Mouse (Mus musculus) large intestine, adult 2 months (tissue): ENCODE results near the gene Lhx4. TPM values are rescaled to one million over a fixed set of nuclear protein-coding genes. Genes with fewer than 3 reads are reported as not detected.

Experiments
- DNase-seq: peaks from one replicate; pipeline ENCODE4 v3.0.0-alpha.2; 2012; ENCODE audit warnings: low read depth, low spot score
- whole genome bisulfite sequencing: fragments of 180-500 bp; shearing (Covaris S2); methylation state at CpG from one replicate; pipeline ENCODE4 v1.1.7; 2018; 5-methylcytosine and 5-hydroxymethylcytosine counted together
- polyA plus RNA-seq: library from polyadenylated mRNA; depleted of rRNA; stranded (reverse); fragments of >200 nt; gene quantifications from 2 replicates; pipeline ENCODE4 v1.2.3, GENCODE M21; 2012; rRNA removed

Lhx4 gene
- not detected in 2 replicates for polyA plus RNA-seq

DNA sequence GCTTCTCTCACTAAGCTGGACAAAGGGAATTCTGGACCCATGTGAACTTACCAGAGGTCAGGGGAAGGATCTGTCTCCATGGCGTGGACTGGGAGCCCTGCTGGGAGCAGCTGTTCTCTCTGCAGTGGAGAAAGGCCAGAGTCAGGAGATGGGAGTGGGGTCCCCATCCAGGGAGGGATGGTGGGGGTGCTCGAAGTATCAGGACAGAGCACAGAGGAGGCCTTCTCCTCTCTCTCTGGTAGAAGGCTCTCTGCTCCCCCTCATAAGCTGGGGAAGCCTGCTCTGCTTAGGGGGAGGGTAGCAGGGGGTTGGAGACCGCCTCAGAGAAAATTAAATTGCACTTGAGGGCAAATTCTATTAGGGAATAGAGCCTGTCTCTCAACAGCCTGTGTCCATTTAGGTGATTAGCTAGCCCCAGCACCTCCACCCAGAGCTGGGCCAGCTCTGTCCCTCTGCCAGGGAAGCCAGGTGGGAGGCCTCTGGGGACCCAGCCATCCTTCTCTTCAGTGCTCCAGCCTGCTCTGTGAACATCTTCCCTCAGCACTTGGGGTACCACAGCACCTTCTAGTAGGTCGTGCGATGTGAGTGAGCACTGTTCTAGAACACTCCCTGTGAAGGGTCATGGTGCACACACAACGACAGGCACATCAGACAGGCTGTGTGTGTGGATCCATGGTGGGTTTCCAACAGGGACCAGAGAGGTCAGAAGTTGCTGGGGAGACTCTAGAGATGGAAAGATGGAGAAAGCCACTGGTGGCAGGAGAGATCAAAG is at the start of gene Lhx4:
TSS of gene Lhx4 (minus strand) at position 201 of the 772 bp plus-strand sequence.
- DNase-seq, result no peak
- 54% methylated on average over 6 of the region's 6 CpGs for WGBS

DNA sequence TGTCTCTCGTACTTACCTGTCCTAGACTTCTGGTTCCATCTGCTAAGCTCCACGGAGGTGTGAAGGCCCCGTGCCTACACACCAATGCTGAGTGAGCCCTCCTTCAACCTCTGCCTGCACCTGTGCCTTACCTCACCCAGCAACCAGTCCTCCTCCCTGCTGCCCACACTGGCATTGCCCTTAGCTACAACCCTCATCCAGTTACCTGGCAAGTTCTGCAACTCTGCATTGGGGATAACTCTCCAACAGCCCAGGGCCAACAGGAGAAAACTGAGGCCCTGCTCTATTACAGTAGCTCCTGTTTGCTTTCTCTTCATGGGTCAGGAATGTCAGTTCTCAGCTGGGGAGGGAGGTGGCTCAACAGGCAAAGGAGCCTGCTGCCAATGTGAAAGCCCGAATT is 46.5 kb upstream of the Lhx4 start:
- WGBS, result 94% methylated on average over 4 of the region's 4 CpGs
- DNase-seq, result no peak

DNA sequence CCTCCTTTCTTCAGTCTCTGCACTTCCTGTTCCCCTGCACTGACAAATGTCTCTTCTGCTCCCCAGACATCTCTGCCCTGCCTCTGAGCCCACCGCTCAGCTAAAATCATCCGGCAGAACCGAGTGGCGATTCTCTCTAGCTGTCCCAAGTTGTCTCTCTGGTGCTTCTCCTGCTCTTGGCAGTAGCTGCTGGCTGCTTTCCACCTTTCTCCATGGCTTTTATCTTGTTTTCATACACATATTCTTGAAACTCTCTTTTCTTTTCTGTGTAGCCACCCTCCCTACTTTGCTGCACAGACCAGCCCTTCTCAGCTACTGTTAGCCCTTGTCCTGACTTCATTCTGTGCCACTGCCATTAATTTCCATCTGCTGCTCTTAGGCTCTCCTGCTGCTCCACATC is 45.9 kb upstream of the Lhx4 start:
- DNase-seq, result no peak

DNA sequence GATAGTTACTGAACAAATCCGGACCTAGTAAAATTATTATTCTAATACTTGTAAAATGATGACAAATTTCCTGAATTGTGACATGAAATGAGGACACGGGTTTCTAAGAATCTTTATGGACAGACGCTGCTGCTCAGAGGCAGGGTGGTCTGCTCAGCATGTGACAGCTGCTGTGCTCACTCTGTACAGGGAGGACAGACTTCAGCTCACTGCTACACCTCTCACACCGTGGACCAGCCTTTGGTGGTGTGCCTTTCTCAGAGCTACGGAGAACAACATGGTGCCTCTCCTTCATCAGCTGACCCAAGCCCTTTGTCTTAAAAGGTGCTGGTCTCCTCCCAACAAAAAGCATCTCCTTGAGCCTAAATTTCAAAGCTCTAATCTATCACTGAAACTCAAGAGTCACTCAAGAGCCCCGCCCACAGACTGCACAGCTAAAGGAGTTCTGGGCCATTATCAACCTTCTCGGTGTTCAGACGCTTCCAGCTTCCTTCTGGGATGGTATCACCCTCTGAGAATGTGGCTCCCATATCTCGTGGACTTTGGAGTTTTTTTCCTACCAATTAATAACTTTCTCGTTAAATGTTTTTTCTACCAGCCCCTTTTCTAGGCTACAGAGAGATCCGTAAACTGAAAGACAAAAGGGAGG is 45.4 kb upstream of the Lhx4 start:
- DNase-seq, result no peak
- 79% methylated on average over 11 of the region's 11 CpGs for WGBS

More for the DNA sequence above, 45.9 kb upstream of the Lhx4 start:
- 88% methylated on average over 4 of the region's 4 CpGs for WGBS

DNA sequence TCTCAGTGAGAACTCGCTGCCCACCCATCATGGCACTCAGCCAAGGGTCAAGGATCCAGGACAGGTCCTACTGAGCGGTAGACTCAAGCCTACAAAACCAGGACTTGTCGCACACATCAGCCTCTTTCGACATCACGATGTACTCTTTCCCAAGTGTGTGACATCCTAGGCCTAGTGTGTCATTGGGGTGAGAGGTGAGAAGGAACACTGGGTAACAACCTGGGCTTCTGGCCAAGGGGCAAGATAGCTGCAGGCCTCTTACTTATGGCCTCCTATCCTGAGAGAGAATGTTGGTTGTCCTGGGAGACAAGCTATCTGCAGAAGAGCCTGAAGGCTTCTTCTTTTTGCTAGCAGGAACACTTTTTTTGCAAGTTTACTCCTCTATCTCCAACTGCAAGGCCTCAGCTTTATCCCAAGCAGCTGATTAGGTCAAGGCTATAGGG is 44.3 kb upstream of the Lhx4 start:
- WGBS, result 90% methylated on average over 5 of the region's 5 CpGs
- DNase-seq, result no peak

DNA sequence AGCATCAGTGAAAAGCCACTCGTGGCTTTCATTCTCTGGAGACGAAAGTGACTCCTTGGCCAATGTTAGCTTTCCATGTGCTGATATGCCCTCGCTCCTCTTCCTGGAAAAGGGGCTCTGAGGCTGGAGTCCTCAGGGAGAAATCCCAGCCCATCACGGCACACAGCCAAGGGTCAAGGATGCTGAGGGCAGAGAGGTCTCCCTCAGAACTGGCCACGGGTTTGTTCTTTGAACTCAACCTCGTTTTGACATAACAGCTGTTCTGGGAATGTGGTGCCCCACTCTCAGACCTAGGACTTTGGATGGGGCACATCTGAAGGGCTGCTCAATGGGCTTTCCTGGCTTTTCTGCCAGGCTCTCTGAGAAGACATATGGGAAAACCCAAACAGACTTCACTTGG is 43.4 kb upstream of the Lhx4 start:
- WGBS, result 82% methylated on average over 6 of the region's 6 CpGs
- no peak for DNase-seq

DNA sequence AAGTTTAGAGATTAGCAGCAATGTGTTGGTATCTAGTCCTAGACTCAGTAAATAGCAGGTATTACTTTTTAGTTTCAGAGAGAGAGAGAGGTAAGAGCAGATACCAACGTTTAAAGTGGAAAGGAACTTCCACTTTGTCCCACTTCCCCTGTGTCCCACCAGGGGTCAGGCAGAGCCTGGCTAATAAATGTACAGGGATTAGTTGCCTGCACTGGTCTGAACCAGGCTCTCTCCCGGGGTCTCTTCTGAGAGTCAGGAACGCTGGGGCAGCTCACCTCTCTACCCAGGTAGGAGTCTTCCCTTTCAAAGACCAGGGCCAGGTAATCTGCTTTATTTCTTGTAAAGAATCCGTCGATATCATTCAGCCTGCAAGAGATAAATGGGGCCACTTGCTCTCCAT is 40.4 kb upstream of the Lhx4 start:
- WGBS, result 58% methylated on average over 5 of the region's 5 CpGs
- DNase-seq, result no peak

DNA sequence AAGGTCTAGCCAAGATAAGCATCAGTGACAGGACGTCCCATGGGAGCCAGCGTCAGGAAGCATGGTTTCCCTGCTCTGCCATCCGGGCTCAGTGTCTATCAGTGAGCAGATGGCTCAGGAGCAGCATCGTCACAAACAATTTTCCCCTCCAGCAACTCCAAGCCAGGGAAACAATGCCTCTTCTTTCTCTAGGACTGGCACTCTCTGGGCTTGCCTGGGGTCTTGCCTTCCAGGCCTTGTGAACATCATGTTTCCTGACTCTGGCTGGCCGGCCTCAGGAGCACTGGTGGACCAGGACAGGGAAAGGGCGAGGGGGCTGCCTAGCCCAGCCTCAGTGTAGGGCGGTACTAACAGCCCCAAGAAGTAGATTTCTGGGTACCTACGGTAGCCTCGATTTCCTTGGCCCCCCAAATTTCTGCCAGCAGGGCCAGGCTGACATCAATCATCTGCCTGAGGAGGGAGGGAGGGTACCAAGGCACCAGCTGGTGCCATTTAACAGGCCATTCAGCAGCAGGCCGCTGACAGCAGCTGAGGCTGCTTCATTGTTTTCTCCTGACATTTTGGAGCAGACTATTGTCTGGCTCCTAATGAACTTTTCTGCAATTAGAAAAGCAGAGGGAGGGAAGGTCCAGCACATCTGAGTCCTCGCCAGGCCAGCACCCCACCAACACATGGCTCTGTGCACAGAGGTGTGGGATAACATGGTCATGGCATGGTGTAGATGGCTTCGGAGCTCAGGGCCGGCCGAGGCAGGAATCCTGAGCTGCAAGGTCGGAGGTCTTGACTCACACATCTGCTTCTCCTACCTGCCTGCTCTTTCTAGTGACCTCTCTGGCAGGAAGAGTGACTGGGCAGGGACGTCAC is 38.9 kb upstream of the Lhx4 start:
- no peak for DNase-seq
- 84% methylated on average over 16 of the region's 16 CpGs for WGBS

DNA sequence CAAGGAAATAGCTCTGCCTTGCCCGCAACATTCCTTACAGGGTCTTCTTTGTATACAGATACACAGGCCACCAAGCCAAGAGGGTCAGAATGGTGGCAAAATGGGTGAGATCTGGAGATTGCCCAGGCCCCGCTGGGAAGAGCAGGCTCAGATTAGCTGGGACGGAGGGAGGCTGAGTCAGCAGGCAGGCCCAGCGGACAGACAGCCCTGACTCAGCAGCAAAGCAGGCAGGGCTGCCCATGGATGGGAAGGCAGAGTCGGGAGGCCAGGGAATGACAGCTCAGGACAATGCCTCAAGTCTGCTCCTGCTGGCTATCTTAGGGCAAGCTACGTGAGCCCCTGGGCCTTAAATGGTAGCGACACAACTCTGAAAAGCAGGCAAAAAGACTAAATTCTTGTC is 34.4 kb upstream of the Lhx4 start:
- WGBS, result 84% methylated on average over 7 of the region's 7 CpGs

DNA sequence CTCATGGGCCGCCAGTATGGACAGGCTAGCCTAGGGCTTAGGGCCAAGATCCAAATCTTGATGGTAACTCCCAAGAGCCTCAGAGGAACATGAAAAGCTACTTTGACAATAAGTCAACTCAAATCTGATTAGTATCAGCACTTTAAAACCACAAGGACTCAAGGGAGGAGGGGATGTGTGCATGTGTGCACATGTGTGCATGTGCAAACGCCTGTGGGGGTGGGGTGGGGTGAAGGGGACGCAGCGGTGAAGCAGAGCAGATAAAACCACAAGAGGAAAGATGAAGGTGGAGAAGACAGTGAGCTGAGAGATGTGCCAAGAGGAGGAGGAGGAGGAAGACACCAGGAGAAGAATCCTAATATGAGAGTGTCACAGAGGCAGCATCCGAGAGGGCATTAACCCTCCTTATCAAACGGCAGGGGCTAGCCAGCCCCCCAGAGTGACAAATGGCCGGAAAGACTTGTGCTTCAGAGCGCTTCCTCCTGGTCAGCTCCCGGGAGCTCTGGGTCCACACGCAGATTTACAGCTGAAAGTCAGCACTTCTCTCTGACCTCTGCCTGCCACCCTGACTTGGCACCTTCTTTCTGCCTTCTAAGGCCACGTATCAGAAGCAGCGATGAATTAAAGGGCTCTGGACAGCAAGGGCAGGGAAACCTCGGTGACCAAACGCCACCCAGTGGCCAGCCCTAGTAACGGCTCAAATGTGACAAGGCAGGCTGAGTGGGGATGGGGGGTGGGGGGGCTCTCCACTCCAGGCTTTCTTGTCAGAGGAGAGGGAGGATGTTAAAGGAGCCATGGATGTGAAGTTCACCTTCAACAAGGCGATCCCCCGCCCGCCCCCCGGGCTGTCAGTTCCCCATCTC is 33.1 kb upstream of the Lhx4 start:
- 55% methylated on average over 19 of the region's 19 CpGs for WGBS
- no peak for DNase-seq

More for the DNA sequence above, 34.4 kb upstream of the Lhx4 start:
- no peak for DNase-seq

DNA sequence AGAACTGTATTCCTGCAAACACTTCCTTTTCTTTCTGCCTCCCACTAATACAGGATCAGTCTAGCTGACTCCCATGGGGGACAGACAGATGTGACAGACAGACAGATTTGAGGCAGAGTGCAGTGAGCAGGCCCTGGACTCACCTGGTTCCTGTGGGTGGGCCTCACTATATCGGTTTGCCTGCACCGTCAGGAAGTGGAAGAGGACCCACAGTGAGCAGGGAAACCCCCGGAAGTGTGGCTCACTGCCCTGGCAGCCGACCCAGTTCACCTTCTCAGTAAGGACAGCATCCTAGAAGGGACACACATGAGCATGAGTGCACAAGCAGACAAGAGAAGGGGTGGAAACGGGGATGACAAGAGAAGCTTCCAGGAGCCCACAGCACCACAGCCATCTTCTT is 30.9 kb upstream of the Lhx4 start:
- 73% methylated on average over 5 of the region's 5 CpGs for WGBS
- no peak for DNase-seq

DNA sequence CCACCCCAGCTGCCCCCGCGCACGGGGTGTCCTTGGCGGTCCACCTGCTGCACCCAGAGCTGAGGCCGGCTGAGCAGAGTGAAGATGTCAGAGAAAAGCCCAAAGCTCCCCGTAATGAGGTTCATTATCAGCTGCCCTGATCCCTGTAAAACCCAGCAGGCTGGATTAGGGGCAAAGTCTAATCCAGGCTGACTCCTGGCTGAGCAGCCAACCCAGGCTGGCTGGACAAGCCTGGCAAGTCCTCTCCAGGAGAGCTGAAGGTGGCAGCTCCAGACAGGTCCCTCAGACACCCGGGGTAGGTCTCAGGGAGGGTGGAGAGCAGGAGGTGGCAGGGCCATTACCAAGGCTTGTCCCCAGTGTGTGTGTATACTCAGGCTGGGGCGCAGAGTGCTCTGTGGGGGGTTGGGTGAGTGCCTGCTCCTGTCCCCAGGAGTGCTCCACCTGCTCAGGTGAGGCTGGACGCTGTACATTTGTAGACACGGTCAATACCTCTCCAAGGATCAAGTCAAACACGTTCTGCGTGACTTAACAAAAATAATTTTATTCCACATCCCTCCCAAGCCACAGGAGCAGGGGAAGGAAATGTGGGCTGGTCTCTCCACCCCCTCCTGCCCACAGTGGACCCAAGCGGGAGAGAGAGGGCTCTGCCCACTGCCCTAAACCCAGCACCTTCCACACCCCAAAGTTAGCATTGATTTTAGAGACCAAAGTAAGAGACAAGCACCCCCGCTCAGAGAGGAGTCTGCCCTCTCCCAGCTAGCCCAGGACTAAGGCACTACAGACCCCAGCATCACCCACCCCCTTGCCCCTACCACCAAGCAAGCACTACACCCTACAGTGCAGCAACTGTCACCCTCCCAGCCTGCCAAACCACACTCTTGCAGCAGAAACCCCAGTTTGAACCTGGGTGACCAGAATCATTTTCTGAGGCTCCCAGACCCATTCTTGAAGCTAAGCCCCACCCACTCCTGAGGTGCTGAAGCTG is 26.4 kb upstream of the Lhx4 start:
- WGBS, result 33% methylated on average over 14 of the region's 14 CpGs
- peak; percentile 39 for DNase-seq

DNA sequence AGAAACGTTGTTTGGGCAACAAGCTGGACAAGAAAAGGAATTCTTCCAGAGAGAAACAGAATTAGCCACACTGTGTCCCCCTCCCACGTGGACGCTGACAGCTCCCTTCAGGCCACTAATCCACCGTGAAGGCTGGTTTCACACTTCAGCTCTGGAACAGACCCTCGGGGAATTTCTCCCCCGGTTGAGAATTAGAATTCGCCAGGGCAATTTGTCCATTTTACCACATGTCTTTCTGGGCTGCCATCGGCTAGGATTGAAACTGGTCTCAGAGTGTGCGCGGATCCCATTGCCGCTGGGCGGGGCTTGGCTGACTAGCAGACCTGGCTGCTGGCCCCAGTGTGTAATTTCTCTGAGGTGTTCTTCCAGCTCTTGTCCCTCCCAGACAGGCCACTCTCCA is 7.7 kb upstream of the Lhx4 start:
- no peak for DNase-seq
- WGBS, result 70% methylated on average over 12 of the region's 12 CpGs

DNA sequence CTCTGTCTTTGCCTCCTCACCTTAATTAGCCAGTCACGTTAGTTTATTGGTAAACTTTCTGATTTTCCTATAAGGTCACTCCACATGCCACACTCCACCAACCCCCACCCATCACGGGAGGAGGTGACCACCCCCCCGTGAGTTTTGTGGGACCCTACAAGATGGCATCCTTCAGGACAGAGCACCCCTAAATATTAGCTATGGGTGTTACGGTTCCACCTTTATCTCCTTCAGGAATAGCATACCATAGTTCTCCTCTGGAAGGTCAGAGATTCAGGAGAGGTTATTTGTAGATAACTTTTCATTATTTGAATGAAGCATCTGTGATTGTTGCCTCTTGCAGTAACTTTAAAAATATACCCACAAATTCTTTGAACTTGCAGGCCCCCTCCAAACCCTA is 7.2 kb upstream of the Lhx4 start:
- WGBS, result 84% methylated on average over 4 of the region's 4 CpGs
- no peak for DNase-seq

DNA sequence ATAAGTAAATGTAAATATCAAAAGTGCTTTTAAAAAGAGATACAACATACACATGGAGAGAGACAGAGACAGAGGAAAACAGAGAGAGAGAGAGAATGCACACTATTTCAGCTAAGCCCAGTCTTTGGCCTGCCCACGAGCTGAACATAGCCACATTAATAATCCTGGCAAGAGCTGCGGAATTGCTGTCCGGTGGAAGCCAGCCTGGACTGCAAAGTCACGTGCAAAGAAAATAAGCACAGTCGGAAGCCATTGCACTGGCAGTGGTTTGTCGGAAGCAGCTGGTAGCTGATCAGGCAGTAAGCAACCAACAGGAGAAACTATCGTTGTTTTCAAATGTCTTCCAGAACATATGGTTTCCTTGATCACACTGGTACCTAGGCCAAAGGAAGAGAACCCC is 6.1 kb upstream of the Lhx4 start:
- DNase-seq, result no peak
- WGBS, result 72% methylated on average over 7 of the region's 7 CpGs

DNA sequence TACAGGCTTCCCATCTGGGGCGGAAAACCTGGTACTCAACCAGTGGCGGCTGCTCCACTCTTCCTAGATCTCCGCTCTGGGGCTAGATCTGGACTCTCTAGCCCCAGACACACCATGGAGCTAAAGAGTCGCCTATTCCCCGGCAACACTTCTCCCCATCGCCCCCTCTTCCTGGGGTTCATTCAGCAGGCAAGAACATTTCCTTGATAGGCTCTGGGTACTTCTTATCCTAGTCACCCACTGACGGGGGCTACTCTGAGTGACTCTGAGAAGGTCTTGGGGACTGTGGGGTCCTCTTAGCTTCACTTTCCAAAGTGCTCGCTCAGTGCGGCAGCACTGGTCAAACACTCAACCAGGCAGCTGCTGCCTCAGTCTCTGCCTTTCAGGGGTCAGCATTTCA is 1.9 kb upstream of the Lhx4 start:
- WGBS, result 66% methylated on average over 9 of the region's 9 CpGs
- DNase-seq, result no peak

DNA sequence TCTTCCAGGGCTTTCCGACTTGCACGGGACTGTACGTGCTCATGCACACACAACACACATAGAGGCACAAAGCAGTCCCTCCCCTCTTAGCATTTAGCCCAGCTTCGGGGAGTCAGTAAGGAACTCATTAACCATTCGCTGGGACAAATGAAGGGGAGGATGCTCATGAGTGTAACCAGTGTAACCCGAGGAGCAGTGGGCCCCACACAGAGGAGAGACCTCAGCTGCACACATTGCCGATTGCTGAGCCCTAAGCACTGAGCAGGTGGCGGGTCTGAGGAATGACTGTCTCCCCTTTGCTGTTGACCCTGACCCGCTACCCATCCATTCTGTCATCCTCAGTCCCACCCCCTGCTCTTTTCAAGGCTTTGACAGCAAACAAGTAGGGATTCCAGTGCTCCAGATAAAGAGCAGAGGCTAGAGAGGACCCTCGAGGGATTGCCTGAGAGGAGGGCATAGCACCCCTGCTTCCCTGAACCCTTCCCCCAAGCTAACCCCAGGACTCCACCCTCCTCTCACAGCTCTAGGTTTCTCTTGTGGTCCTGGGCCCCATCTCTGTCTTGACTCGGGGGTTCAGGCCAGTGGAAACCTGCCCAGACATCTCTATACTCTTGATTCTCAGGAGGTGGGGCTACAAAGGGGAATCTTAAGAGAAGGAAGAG is 836 bp downstream of the Lhx4 start:
- WGBS, result 18% methylated on average over 11 of the region's 11 CpGs
- DNase-seq, result no peak

DNA sequence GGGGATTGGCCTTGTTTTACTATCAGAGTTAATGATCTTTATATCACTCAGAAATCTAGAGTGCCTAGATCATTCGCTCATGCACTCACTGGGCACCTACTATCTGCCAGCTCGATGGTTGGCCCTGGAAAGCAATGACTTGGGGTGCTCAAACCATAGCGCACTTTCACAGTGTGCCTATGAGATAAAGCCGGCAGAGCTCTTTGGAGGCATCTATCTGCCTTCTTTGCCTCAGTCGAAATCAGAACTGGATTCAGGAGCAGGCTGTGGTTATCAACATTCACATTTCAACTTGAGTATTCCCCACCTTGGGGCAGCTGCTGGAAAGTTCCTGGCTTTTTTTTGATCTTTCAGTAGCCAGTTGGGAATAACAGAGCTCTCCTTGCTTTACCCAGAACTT is 3.6 kb downstream of the Lhx4 start:
- 76% methylated on average over 5 of the region's 5 CpGs for WGBS
- DNase-seq, result no peak
